Mouse (Mus musculus) right cerebral cortex, postnatal 4 days (tissue): ENCODE data around the gene Cux1.

Experiments used
- DNase-seq: peaks from one replicate; pipeline ENCODE4 v3.0.0-alpha.2; 2022

The Cux1 gene

DNA sequence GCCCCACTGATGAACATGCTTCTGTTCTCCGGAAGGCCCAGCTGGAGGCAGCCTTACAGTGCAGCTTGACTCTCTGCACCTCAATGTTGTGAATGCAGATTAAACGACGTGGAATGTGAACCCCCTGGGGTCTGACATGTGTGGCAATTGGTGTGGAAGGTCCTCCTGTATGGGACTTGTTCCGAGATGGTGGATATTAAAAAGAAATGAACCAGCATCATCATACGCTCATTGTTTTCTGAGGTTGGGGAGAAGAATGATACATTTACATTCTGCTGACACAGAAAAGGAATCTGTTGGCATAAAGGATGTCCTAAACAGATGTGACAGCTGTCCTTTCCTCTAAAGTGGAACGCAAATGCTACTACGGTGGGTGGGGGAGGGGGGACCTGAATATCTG lies 203.9 kb downstream of the Cux1 start:
- no peak for DNase-seq

GRCm38 (mm10) chr5:136362473-136363230 lies 204.6 kb downstream of the Cux1 start:
- no peak for DNase-seq

DNA sequence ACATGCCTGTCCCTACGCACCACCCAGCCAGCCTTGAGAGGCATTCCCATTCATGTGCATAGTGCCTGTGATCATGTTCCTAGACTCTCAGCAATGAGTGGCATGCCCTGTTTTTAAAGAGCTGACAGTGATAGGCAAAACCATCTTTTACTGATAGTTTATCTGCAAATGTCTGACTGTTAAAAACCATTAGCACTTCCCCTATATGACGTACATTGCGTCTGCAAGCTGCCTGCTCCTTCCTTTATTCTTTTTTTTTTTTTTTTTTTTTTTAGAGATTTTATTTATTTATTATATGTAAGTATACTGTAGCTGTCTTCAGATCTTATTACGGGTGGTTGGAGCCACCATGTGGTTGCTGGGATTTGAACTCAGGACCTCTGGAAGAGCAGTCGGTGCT lies 205.3 kb downstream of the Cux1 start:
- DNase-seq = no peak

DNA sequence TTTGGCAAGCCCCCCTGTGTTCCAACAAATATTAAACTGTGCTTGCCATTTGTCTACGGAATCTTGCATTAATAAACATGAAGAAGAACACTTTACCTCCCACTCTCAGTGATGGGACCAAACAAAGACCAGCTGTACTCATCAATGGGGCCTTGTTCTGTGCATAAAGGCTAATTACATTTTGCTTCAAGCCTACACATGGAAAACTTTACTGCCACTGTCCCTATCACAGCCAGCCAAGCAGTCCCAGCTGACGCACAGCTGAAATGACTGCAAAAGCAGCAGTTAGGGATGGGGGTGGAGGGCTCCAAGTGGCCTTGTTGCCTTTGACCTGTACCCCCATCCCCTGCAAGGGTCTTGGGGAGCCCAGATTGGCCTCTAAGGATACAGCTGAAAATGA lies 210.1 kb downstream of the Cux1 start:
- DNase-seq = no peak

- no peak for DNase-seq
These were observed 211.6 kb downstream of the Cux1 start for GRCm38 (mm10) chr5:136355583-136356126.

DNA sequence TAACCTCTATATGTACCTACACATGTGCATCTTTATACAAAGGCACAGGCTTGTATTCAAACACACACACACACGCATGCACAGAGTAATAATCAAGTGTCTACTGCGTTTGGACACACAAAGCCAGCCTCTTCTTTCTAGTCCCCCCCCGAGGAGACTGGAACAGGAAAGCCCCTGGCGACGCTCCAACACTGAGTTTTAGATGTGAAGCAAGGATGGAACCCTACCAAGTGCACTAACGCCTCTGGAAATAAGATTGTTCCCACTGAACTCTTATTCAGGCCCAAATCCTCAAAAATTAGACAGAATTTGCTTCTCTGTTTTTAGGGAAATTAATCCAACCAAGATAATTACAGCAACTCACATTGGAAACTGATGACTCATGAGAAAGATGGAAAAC lies 212.6 kb downstream of the Cux1 start:
- DNase-seq = peak; percentile 23

DNA sequence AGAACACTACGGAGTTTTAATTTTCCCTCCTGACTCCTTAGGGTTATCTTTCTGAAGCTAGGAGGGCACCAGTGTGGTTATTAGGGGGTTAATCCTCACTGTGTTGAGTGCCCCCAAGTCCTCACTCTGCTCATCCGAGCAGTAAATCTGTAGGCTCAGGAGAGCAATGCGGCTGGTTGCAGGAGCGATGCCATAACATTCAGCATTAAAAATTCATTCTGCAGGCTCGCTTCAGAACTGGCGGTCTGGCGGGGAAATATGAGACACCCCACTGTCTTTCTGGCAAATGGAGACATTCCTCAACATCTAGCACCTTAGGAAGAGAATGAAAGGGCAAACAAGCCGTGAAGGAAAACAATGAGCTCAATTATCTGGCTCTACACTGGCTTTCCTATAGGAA lies 214.2 kb downstream of the Cux1 start:
- no peak for DNase-seq

DNA sequence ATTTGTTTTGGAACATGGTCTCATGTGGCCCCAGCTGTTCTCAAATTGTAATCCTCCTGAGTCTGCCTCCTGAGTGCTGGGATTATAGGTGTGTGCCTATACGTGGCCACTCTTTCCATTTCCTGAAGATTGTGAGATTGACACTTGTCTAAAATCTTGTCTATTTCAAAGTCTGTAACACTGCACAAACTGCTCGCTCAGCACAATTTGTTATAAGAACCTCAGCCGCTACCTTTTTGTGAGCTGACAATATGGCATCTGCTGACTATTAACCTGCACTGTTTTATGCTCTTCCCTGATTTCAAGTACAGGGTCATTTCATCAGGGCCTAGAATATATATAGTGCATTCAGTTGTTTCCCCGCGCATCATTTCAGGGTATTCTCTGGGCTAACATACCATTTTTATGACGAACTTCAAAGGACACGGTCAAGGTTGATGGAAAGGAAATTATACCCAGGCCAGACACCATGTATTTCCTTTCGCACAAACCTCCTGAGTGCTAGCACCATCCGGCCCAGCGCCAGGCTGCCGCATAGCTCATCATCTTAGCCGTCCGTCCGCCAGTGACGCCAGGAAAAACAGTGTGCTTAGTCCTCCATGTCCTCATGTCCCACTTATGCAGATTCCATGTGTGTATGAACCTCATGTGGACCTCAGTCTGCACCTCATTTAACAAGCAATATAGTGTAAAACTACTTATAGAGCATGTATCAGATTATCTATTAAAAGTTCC lies 224.0 kb downstream of the Cux1 start:
- DNase-seq = no peak

DNA sequence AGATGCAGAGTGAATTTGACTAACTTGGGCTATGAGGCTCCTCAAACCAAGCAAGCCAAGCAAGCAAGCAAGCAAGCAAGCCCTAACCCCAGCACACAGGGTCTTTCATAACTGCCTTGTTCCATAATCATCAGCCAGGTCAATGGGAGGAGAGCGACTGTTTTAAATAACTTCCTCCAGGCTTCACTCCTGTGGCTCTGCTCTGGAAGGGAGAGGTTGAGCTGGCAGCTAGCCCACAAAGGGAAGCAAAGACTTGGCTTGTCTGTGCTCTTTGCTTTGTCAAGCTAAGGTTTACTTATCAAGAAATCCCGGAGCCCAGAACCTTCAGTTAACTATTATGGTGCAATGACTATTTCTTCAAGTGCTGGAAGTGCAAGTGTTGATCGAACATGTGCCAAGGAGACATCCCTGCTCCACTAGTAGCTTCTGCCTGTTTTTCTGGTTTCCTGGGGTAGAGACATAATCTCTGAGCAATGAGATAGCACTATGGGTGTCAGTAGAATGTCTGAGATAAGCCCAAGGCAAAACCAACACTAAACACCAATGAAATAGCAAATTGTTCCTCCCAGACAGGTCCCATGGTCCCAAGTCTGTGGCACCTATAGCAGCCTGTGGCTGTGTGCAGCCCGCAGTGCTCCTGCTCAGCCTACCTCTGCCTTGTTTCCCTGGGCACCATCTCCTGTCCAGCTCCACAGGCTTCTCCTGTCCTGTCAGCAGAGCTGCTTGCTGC lies 230.3 kb downstream of the Cux1 start:
- DNase-seq = no peak

DNA sequence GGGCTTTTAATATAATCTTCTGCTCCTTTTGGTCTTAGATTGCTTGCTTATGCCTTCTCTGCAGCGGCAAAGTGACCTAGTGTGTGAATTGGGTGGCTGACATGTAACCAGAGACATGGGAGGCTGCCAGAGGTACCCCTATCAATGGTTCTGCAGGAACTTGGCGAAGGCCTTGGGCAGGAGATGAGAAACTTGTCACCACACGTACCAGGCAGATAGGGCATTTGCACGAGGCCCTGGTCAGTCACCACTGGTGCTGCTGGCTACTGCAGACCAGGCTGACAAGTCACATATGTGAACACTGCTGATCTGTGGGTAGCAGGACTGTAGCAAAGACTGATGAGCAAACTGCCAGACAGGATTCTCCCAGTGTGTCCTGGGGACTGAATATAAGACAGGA lies 231.6 kb downstream of the Cux1 start:
- no peak for DNase-seq

DNA sequence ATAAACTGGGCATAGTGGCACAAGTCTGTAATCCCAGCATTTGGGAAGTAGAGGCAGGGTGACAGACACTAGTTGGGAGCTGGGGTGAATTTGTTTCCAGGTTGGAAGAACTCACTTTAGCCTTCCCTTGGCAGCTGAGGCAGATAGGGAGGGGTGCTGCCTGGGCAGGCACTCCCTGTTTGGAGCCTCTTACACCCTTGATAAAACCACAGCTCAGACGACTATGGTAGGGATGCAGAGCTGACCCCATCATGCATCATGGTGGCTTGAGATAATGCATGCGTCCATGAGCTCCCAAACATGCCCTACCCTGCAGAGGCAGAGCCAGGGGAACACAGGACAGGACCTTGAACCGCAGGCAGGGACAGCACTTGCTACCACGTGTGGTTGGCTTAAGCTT lies 232.5 kb downstream of the Cux1 start:
- DNase-seq = no peak

GRCm38 (mm10) chr5:136334051-136334450 lies 233.2 kb downstream of the Cux1 start:
- no peak for DNase-seq

DNA sequence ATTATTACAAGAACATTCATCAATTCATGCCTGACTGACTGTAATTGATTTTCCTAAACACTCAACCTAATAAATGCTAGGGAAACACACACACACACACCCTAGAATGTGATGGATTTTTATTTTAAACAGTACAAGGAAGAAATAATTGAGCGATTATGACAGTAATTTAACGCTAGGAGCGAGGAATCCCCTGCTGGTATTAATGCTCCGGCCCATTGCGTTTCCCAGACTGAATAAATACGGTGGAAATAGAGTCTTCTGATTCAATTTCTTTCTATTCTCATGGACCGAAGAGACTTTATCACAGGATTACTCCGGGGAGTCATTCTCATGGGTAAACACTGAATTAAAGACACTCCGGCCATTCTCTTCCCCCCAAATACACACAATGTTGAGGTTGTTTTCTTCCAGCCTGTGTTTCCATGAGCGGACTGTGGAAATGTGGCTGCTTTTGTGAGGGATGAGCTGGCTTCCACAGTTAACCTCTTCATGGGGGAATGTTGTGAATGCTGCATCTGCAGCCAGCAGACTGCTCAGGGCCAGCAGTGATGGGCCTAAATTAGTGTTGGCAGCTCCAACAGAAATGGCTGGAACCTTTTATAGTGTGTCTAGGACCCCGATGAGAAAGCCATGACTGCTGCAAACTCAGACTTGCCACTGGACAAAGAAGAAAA lies 234.4 kb downstream of the Cux1 start:
- no peak for DNase-seq

GRCm38 (mm10) chr5:136327736-136328135 lies 239.6 kb downstream of the Cux1 start:
- DNase-seq = no peak

DNA sequence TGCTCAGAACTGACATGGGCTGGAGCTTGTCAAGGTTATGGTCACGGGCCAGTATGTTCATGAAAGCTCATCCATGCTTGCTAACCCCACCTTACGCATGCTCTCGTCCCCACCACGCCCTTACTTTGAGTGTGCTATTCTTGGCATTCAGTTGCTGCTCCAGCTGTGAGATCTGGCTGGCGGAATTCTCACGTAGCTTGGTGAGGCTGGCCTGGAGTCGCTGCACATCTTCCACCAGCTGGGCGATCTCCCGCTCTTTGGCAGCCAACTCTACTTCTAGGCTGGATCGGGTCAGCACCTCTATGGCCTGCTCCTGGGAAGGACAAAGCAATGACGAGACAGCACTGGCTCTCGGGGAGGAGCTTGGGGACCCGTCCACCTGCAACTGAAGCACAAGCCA lies 240.7 kb downstream of the Cux1 start:
- DNase-seq = no peak

- DNase-seq = no peak
These were observed 242.8 kb downstream of the Cux1 start for GRCm38 (mm10) chr5:136324506-136324905.

DNA sequence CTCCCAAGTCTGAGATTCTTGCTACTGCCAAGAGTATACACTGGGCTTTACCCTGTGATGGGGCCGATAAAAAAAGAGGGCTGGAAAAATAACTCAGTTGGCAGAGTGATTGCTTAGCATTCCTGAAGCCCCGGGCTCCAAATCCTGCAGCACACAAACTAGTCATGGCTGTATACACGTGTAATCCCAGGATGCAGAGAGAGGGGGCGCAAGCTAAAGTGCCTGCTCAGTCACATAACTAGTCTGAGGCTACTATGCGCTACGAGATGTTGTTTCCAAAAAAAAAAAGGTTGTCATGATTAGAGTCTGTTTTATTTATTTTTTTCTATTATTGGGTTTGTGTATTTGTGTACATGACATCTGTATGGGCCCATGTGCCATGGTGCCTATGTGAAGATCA lies 245.9 kb downstream of the Cux1 start:
- DNase-seq = peak; percentile 44

DNA sequence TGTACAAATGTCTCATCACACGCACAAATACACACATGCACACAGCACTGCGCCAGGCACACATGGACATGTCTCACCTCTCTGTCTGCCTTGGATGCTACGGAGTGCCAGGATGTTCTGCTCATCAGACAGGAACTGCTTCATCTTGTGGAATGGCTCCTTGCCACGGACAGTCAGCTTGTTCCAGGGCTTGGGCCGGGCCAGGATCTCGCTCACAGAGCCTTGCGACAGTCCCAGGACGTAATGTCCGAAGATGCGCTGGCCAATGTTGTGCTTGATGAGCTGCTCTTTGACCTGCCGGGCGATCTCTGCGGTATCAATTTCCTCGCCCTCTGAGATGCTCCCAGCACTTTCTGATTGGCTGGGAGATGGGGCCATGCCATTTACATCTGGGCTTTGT lies 254.7 kb downstream of the Cux1 start:
- no peak for DNase-seq

GRCm38 (mm10) chr5:136312166-136312565 lies 255.1 kb downstream of the Cux1 start:
- DNase-seq = no peak

DNA sequence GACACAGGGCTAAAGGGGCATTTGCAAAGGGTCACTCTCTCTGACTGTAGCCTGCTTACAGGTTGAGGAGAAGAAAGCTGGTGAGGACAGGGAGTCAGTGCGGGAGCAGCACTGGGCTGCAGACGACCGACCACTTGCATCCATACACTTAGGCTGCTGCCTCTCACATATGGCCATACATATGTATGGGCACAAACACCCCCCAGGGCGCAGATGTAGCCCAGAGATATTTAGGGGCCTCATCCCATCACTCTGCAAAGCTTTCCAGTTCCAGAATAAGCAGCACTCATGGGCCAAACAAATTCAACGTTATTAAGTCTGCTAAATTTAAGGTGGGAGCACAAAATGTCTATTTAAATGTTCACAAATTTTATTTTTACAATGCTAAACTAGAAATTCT lies 261.0 kb downstream of the Cux1 start:
- DNase-seq = no peak

DNA sequence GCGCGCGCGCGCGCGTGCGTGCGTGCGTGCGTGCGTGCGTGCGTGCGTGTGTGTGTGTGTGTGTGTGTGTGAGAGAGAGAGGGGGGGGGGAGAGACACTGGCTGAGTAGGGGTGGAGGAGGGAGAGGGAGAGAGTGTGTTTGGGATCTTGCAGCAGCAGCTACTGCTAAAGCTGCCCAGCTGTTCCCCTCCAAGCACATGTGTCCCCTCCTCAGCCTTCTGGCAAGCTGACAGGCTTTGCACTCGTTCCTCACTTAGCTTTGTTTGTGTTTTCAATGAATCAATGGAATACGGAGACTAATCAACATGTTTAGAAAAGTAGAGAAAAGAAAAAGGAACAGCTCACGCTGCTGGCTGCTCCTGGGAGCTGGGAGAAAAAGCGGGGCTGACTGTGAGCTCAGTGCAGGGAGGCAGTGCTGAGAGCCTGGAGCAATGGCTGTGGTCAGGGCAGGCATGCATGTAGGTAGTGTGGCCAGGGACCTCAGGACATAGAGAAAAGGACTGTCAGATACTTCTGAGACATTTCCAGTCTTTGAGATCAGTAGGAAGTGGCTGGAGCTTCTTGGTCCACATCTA lies 263.8 kb downstream of the Cux1 start:
- DNase-seq = peak; percentile 59

DNA sequence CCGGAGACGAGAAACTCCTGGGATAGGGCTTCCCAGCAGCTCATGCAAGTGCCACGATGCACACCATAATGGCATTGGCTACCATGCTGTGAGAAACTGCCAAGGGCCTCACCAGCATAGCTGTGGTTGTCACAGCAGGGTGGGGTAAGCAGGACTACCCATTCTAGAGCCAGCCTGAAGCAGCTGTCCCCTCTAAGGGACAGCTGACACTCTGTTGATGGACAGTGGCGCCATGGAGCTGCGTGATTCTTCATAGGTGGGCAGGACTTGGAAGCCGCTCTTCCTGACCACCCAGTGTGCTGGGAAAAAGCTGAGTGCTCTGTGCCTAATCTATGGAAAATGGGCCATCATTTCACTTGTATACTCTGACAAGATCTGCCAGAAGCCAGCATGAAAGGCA lies 266.4 kb downstream of the Cux1 start:
- no peak for DNase-seq

DNA sequence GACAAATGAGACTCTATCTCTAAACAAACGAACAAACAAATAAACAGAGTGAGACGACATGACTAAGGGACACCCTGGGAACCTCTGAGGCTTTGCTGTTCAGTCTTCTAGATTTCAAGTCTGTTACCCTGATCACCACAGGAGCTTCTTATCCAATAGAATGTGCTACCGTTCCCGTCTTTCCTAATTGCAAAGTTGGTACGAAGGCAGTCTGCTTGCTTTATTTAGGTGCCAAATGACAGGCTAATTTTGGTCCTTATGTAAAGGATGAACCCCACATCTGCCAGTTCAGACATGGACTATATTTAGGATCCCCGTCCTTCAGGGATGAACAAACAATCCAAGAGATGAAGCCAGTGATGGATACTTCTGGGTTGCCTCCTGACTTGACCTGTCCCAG lies 269.6 kb downstream of the Cux1 start:
- no peak for DNase-seq
